Mouse (Mus musculus) hindbrain, embryonic 13.5 days (tissue): Measurements from ENCODE around the gene Slc37a4. TPM values are rescaled to one million over a fixed set of nuclear protein-coding genes. Genes with fewer than 3 reads are reported as not detected.
"Not testable (repeated sequence)": the region's sequence is repeated elsewhere in the genome, so short reads cannot be mapped to it uniquely, and the experiment has no call there.

Source experiments
- ATAC-seq: fragments of 200-750 bp; cut with Nextera tagmentation; 2 replicates; pipeline ENCODE4 v1.8.0; 2017; ENCODE audit warnings: moderate TSS enrichment; ENCODE audit not compliant: low FRiP score
- H3K27ac ChIP-seq: fragments of 300-500 bp; sonication (generic); 2 replicates; pipeline ENCODE4 v1.5.1; 2015; ENCODE audit warnings: inconsistent platforms, mild to moderate bottlenecking, moderate library complexity
- H3K27me3 ChIP-seq: fragments of 300-500 bp; sonication (generic); 2 replicates; pipeline ENCODE4 v1.6.1; 2015; ENCODE audit warnings: mild to moderate bottlenecking, inconsistent platforms
- H3K36me3 ChIP-seq: fragments of 300-500 bp; sonication (generic); 2 replicates; pipeline ENCODE4 v1.6.1; 2015; ENCODE audit warnings: mild to moderate bottlenecking, inconsistent platforms
- H3K4me1 ChIP-seq: fragments of 300-500 bp; sonication (generic); replicated peaks from 2 replicates; pipeline ENCODE4 v1.6.1; 2015; ENCODE audit warnings: inconsistent platforms
- H3K4me2 ChIP-seq: fragments of 300-500 bp; sonication (generic); 2 replicates; pipeline ENCODE4 v1.6.1; 2015; ENCODE audit warnings: inconsistent platforms, mild to moderate bottlenecking, moderate library complexity
- H3K4me3 ChIP-seq: fragments of 300-500 bp; sonication (generic); 2 replicates; pipeline ENCODE4 v1.5.1; 2015; ENCODE audit warnings: mild to moderate bottlenecking, inconsistent platforms
- H3K9ac ChIP-seq: fragments of 300-500 bp; sonication (generic); 2 replicates; pipeline ENCODE4 v1.6.1; 2015; ENCODE audit warnings: mild to moderate bottlenecking, inconsistent platforms
- H3K9me3 ChIP-seq: fragments of 300-500 bp; sonication (generic); 2 replicates; pipeline ENCODE4 v1.6.1; 2016; ENCODE audit warnings: inconsistent platforms
- WGBS: fragments of 180-500 bp; shearing (Covaris S2); methylation state at CpG from one replicate; pipeline ENCODE4 v1.1.7; 2015; 5-methylcytosine and 5-hydroxymethylcytosine counted together
- polyA plus RNA-seq: library from polyadenylated mRNA; unstranded; fragments of >200 nt; fragmentation: Nextera tagmentation; extraction: Ambion mirVana; gene quantifications from 2 replicates; pipeline ENCODE4 v1.2.1, GENCODE M21; 2015

Slc37a4 gene
- polyA plus RNA-seq, 1 experiment from 2014 or later = 64.7 TPM

DNA sequence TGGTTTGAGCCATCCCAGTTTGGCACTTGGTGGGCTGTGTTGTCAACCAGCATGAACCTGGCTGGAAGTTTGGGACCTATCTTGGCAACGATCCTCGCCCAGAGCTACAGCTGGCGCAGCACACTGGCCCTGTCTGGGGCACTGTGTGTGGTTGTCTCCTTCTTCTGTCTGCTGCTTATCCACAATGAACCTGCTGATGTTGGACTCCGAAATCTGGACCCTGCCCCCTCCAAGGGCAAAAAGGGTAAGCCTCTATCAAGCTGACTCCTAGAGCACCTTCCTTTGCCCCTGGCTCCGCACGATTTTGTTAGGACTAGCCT is 3.1 kb downstream of the Slc37a4 start:
- H3K9ac ChIP-seq = peak overlapping the region; percentile 90
- H3K9me3 ChIP-seq = no peaks in the 10 kb centered on the region
- H3K4me2 ChIP-seq = peak overlapping the region; percentile 88
- peaks cover 58% of the 10 kb centered on the region for H3K36me3 ChIP-seq
- H3K4me1 ChIP-seq = peaks cover 51% of the 10 kb centered on the region
- no peak for ATAC-seq
- H3K4me3 ChIP-seq = peak overlapping the region; percentile 61
- 0 out of 2 replicates have a peak overlapping the region, but pooled peaks have one; percentile 24 for H3K27ac ChIP-seq
- WGBS = 92% methylated on average over 6 of the region's 6 CpGs
- no peaks in the 10 kb centered on the region for H3K27me3 ChIP-seq

DNA sequence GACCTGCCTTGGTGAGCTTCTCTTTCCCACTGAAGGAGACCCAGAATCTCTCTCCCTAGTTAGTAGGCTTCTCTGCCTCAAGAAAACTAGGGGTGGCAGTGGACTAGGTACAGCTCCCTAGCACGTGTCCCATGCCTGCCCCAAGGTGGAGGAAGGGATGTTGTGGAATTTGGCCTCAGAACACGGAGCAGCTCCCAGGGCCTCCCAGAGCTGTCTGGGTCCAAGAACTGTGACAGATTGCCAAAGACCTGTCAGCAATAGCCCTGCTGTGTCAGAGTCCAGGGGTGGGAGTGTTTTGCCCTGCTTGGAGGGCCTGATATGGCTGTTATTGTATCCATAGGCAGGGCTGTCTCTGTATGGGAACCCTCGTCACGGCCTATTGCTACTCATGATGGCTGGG is 4.4 kb downstream of the Slc37a4 start:
- Histone ChIP-seq H3K27ac (no peak overlapping the region), H3K27me3 (no peaks in the 10 kb centered on the region), H3K9ac (0 out of 2 replicates have a peak overlapping the region, but pooled peaks have one; percentile 39), H3K4me2 (no peak overlapping the region), H3K9me3 (no peaks in the 10 kb centered on the region), H3K4me3 (no peak overlapping the region), H3K36me3 (peaks cover 67% of the 10 kb centered on the region), H3K4me1 (peaks cover 63% of the 10 kb centered on the region)
- ATAC-seq = no peak
- WGBS = 84% methylated on average over 4 of the region's 4 CpGs

DNA sequence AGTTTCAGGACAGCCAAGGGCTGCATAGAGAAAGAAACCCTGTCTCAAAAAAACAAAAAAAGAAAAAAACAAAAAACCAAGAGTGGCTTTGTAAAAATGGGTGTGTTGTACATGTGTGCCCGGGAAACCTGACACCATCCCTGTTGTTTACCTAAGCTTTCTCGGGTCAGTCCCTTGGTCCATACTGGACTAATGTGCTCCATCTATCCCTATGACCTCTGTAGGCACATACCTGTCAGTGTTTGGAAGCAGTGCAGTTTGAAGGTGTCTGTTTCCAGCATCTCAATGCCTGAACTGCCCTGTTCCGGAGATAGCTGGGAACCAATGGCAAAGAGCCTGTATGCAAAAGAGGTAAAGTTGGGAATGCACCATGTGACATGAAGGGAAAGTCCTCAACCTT is 8.4 kb downstream of the Slc37a4 start:
- Histone ChIP-seq H3K9ac (no peak overlapping the region), H3K27me3 (no peaks in the 10 kb centered on the region), H3K4me2 (no peak overlapping the region), H3K4me3 (no peak overlapping the region), H3K4me1 (peaks cover 52% of the 10 kb centered on the region), H3K9me3 (no peaks in the 10 kb centered on the region), H3K27ac (no peak overlapping the region), H3K36me3 (peaks cover 69% of the 10 kb centered on the region)
- ATAC-seq = no peak
- 97% methylated on average over 3 of the region's 3 CpGs for WGBS

DNA sequence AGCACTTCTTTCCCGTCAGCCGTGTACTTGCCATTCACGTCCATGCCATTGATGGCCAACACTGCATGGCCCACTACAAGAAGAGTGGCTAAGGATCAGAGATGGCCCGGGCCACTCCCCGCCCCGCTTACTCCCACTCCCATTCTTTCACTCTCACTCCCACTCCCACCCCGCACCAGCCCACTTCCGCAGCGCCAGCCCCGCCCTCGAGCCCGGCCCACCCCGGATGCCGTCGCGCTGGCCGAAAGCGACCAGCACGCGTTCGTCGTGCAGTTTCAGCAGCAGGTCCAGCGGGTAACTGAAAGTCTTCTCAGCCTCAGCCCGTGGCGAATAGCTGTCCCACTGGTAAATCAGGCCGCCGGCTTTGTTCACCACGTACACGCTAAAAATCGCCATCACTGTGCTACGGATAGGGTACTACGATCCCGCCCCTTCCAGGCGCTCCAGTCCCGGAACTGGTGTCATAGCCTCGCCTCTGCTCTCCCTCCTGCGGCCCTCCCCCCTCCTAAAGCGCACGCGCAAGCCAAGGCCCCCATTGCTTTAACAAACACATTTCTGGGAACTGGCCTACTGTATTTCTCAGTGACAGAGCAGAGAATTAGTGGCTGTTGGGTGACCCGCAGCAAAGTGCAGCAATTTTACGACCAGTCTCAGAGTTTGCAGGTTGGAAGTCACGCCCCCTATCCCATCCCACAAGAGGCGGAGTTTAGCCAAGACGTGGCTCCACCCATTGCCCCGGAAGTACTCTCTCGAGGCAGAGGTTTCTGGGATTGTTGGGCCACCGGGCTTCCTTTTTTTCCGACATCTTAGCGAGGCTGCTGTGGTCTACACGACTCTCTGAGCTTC is 10.5 kb downstream of the Slc37a4 start, which contains the start of the genes Rps25 and Trappc4:
Gene Rps25, plus strand, starts transcription at position 234 of the 846 bp plus-strand sequence.
Gene Trappc4, minus strand, starts transcription at position 695 of the 846 bp plus-strand sequence.
- peak; percentile 98 for ATAC-seq
- Histone ChIP-seq H3K9me3 (no peaks in the 10 kb centered on the region), H3K27ac (peak within 1 kb of the TSS; percentile 97), H3K4me3 (peak within 1 kb of the TSS; percentile 80), H3K9ac (peak within 1 kb of the TSS; percentile 89), H3K4me1 (peaks cover 43% of the 10 kb centered on the region), H3K36me3 (peaks cover 69% of the 10 kb centered on the region), H3K27me3 (no peaks in the 10 kb centered on the region), H3K4me2 (peak within 1 kb of the TSS; percentile 78)
- under 1% methylated on average over 51 of the region's 51 CpGs for WGBS

DNA sequence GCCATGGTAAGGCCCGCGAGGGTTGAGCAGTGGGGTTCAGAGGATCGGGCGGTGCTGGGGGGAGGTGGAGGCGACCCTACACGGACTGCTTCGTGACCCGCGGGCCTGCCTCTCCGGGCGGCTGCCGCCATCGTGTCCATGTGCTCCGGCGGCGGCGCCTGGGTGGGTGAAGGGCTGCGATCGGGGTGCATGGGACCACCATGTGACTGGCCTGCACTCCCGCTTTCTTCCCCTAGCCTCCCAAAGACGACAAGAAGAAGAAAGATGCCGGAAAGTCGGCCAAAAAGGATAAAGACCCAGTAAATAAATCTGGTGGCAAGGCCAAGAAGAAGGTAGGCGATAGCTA is 11.1 kb downstream of the Slc37a4 start:
- H3K4me3 ChIP-seq = peak overlapping the region; percentile 80
- H3K36me3 ChIP-seq = peaks cover 69% of the 10 kb centered on the region
- under 1% methylated on average over 24 of the region's 24 CpGs for WGBS
- peak overlapping the region; percentile 89 for H3K9ac ChIP-seq
- H3K4me2 ChIP-seq = peak overlapping the region; percentile 78
- H3K4me1 ChIP-seq = peaks cover 43% of the 10 kb centered on the region
- H3K9me3 ChIP-seq = no peaks in the 10 kb centered on the region
- no peaks in the 10 kb centered on the region for H3K27me3 ChIP-seq
- peak overlapping the region; percentile 97 for H3K27ac ChIP-seq
- ATAC-seq = no peak

DNA sequence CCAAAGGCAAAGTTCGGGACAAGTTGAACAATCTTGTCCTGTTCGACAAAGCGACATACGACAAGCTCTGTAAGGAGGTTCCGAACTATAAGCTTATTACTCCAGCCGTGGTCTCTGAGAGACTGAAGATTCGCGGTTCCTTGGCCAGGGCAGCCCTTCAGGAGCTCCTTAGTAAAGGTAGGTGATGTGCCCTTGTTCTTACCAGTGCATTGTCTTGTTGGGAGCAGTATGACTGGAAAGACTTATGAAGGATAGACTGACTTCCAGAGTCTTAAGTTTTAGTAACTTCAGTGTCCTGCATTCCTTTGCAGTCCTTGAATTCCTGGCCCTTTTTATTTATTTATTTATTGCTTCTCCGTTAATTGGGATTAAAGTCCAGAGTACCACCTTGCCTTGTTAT is 12.0 kb downstream of the Slc37a4 start:
- H3K9me3 ChIP-seq, H3K27me3 ChIP-seq, H3K27ac ChIP-seq, ATAC-seq: not testable (repeated sequence)
- H3K4me2 ChIP-seq = peak overlapping the region; percentile 78
- H3K4me3 ChIP-seq = peak overlapping the region; percentile 80
- WGBS = 87% methylated on average over 9 of the region's 9 CpGs
- peaks cover 68% of the 10 kb centered on the region for H3K36me3 ChIP-seq
- peaks cover 42% of the 10 kb centered on the region for H3K4me1 ChIP-seq
- peak overlapping the region; percentile 89; the same call in 1 of the 2 replicates for H3K9ac ChIP-seq

DNA sequence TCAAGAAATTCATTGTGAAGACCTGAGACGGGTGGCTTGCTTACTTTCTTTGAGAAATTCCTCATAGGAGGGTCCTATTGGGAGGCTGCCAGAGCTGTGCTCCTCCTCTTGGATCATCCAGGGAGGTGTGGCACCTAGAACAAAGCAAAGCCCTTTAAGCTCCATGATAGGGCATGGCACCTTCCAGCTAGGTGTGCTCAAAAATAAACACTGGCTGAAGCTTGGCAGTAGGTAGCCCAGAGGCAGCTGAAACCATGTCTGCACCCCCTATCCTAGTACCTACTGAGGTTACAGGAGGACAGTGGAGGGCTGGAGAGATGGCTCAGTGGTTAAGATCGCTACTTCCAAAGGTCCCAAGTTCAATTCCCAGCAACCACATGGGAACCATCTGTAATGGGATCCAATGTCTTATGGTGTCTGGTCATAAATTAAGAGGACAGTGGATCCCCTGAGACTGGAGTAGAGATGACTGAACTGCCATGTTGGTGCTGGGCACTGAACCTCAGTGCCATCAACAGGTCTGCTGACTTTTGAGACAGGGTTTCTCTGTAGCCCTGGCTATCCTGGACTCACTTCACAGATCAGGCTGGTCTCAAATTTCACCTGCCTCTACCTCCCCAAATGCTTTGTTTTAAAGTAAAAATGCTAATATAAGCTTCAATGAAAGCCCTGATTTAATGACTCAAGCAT is 14.1 kb downstream of the Slc37a4 start:
- H3K27ac ChIP-seq = no peak overlapping the region
- no peaks in the 10 kb centered on the region for H3K27me3 ChIP-seq
- ATAC-seq = no peak
- H3K9me3 ChIP-seq = no peaks in the 10 kb centered on the region
- no peak overlapping the region for H3K4me2 ChIP-seq
- no peak overlapping the region for H3K9ac ChIP-seq
- H3K4me3 ChIP-seq = no peak overlapping the region
- 79% methylated on average over 2 of the region's 2 CpGs for WGBS
- H3K36me3 ChIP-seq = peaks cover 58% of the 10 kb centered on the region
- H3K4me1 ChIP-seq = peaks cover 22% of the 10 kb centered on the region

DNA sequence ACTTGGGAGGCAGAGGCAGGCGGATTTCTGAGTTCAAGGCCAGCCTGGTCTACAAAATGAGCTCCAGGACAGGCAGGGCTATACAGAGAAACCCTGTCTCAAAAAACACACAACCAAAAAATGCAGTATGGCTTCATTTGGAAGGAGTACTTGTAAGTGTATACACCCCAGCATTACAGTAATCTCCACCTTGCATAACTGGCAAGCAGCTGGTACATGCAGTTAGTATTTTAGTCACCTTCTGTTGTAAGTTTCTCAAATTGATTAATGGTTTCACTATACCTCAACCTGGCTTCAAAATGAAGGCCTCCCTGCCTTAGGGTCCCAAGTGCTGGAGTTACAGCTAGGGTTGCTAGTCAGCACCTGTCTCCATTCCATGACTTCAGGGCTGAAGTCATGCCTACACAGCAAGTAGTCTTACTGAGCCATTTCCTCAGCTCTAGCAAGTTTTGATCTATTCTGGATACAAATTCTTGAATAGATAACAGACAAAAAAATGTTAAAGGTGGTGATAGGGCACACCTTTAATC is 15.0 kb downstream of the Slc37a4 start:
- Histone ChIP-seq H3K27ac (no peak overlapping the region), H3K27me3 (no peaks in the 10 kb centered on the region), H3K4me2 (no peak overlapping the region), H3K9me3 (no peaks in the 10 kb centered on the region), H3K36me3 (peaks cover 59% of the 10 kb centered on the region), H3K9ac (no peak overlapping the region), H3K4me3 (no peak overlapping the region), H3K4me1 (peaks cover 21% of the 10 kb centered on the region)
- WGBS = 90% methylated on average over 1 of the region's 1 CpGs
- no peak for ATAC-seq

DNA sequence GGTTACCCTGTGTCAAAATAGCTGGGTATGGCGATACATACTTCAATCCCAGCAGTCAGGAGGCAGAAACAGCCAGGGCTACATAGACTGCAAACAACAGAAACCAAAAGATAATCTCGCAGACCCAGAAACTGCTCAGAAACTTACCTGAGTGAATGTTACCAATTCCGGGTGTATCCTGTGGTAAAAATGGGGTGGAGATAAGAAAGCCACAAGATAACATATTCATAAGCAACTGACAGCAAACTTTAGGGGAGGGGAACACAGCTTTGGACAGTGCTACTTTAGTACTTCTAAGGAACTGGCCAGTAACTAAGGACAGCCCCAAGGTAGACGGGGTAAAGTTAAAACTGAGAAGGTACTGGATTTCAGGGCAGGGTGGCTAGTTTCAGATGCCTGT is 15.7 kb downstream of the Slc37a4 start:
- Histone ChIP-seq H3K27ac (no peak overlapping the region), H3K9me3 (no peaks in the 10 kb centered on the region), H3K4me1 (peaks cover 25% of the 10 kb centered on the region), H3K4me3 (no peak overlapping the region), H3K4me2 (no peak overlapping the region), H3K27me3 (no peaks in the 10 kb centered on the region), H3K36me3 (peaks cover 59% of the 10 kb centered on the region), H3K9ac (no peak overlapping the region)
- whole genome bisulfite sequencing = 89% methylated on average over 4 of the region's 4 CpGs
- no peak for ATAC-seq

DNA sequence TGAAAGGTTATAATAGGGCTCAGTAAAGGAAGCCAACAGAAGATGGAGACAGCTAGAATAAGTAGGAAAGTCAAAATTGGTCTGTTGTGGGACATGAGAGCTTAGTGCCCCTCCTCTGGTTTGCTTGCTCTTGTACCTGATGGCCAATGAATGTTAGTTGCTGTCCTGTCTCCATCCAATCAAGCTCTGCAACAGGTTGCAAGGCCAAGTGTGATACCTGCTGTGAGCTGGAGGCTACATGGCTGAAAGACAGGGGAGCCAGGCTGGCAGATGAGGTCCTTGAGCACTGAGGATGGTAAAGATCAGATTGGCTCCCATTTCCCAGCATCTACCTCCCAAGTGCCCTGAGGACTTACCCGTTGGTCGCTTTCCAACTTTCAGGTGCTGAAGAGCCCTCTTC is 16.1 kb downstream of the Slc37a4 start:
- WGBS = 90% methylated on average over 2 of the region's 2 CpGs
- Histone ChIP-seq H3K9me3 (no peaks in the 10 kb centered on the region), H3K36me3 (peaks cover 59% of the 10 kb centered on the region), H3K4me2 (no peak overlapping the region), H3K4me1 (peaks cover 28% of the 10 kb centered on the region), H3K9ac (no peak overlapping the region), H3K27ac (no peak overlapping the region), H3K27me3 (no peaks in the 10 kb centered on the region), H3K4me3 (no peak overlapping the region)
- no peak for ATAC-seq

DNA sequence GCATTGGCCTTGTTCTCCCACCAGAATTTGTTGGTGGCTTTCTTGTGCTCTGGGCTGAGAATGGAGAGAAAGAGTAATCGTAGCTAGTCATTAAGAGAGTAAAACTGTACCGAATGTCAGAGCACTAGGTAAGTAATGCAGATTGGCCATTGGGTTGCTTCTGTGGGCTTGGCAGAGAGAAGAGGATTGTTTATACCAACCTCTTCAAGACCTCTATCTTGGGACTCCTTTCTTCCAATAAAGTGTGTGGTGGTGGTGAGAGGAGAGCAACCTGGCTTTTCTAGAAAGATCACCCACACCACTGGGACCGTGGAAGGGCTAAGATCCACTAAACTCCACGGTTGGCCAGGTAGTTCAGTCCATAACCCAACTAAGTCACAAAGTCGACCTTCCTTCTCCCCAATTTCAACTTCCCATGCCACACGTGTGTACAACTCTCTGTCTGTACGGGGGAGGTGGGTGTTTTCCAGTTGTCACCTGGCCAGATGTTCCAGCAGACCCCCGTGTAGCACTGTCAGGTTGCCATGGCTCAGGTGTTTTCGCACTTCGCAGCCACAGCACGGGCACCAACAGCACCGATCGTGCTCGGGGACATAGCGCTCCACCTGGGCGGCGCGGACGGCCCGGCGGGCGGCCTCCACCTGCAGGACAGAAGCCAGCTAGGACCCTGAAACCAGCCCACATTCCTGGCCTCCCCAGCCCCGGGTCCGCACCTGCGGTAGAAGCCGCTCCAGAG is 20.7 kb downstream of the Slc37a4 start:
- H3K27me3 ChIP-seq = no peaks in the 10 kb centered on the region
- peak overlapping the region; percentile 96 for H3K9ac ChIP-seq
- peak overlapping the region; percentile 81 for H3K4me3 ChIP-seq
- peaks cover 23% of the 10 kb centered on the region for H3K36me3 ChIP-seq
- ATAC-seq = peak; percentile 55; the same call in 1 of the 2 replicates
- H3K27ac ChIP-seq = peak overlapping the region; percentile 84
- peaks cover 18% of the 10 kb centered on the region for H3K4me1 ChIP-seq
- no peaks in the 10 kb centered on the region for H3K9me3 ChIP-seq
- peak overlapping the region; percentile 90 for H3K4me2 ChIP-seq
- 9% methylated on average over 26 of the region's 26 CpGs for WGBS

DNA sequence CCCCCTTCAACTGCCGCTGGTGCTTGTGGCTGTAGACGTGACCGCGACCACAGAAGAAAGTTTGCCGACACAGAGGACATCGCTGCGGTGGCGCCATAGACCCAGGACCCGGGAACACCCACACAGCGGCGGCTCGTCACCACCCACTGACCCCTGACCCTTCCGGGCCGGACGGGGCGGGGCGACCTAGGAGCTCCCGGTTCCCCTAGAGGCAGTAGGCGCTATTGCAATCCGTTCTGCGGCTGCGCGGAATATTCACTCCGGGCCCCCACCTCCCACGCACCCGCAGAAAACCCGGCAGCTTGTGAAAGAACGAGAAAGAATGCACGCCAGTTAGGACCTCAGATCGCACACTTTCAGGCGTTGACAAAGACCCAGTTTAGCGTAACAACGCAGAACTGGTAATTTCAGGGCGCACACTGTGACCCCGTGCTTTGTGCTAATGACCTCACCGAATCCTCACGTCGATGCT is 21.3 kb downstream of the Slc37a4 start:
- peak; percentile 89 for ATAC-seq
- Histone ChIP-seq H3K36me3 (peaks cover 17% of the 10 kb centered on the region), H3K4me3 (peak overlapping the region; percentile 81), H3K4me2 (peak overlapping the region; percentile 90), H3K9me3 (no peaks in the 10 kb centered on the region), H3K4me1 (peaks cover 18% of the 10 kb centered on the region), H3K9ac (peak overlapping the region; percentile 96), H3K27me3 (no peaks in the 10 kb centered on the region), H3K27ac (peak overlapping the region; percentile 84)
- under 1% methylated on average over 38 of the region's 38 CpGs for WGBS
